Mouse (Mus musculus): ENCODE results near the gene Sorcs3. TPM values are rescaled to one million over a fixed set of nuclear protein-coding genes. Genes with fewer than 3 reads are reported as not detected.

Gene Sorcs3
- total and polyA plus RNA-seq, 2 experiments from 2014 or later, result 0.01 TPM; not detected in 1

GRCm38 (mm10) chr19:48413836-48414235, 208.0 kb downstream of the Sorcs3 start:
- peak; percentile 22 for DNase-seq (ENCODE audit: low spot score)
- no peak overlapping the region for H3K9ac ChIP-seq (replicated peaks; ENCODE audit: low read depth, low read length)

GRCm38 (mm10) chr19:48418356-48418755, 212.5 kb downstream of the Sorcs3 start:
- Histone ChIP-seq H3K4me1 (ENCODE audit: control insufficient read depth, insufficient read depth) (no peaks in the 10 kb centered on the region), H3K4me3 (ENCODE audit: low read depth, low read length) (no peak overlapping the region), H3K27ac (ENCODE audit: low read depth) (no peak overlapping the region), H3K4me2 (ENCODE audit: low read depth, low read length) (no peak overlapping the region), H3K9ac (replicated peaks; ENCODE audit: low read depth, low read length) (no peak overlapping the region), H3K36me3 (replicated peaks; ENCODE audit: control insufficient read depth, insufficient read depth, low read length) (no peaks in the 10 kb centered on the region), H3K9me3 (replicated peaks; ENCODE audit: control insufficient read depth, low read length) (no peaks in the 10 kb centered on the region), H3K27me3 (ENCODE audit: control insufficient read depth, insufficient read depth, low read length) (0 out of 2 replicates have a peak, but pooled peaks cover 4% of the 10 kb centered on the region)
- TF ChIP-seq EP300 (IDR thresholded peaks at IDR 0.05; ENCODE audit: low read depth), result no peak
- TF ChIP-seq CTCF (IDR thresholded peaks at IDR 0.05; ENCODE audit: low read depth), result no peak
- WGBS, result 34% methylated on average over 3 of the region's 3 CpGs
- no peak for DNase-seq (ENCODE audit: low spot score)
- ATAC-seq (ENCODE audit: insufficient read depth, low read depth), result no peak

More at GRCm38 (mm10) chr19:48413836-48414235, 208.0 kb downstream of the Sorcs3 start:
- WGBS, result 64% methylated on average over 2 of the region's 2 CpGs
- Histone ChIP-seq H3K4me3 (ENCODE audit: low read depth, low read length) (no peak overlapping the region), H3K36me3 (replicated peaks; ENCODE audit: control insufficient read depth, insufficient read depth, low read length) (no peaks in the 10 kb centered on the region), H3K4me2 (ENCODE audit: low read depth, low read length) (no peak overlapping the region), H3K4me1 (ENCODE audit: control insufficient read depth, insufficient read depth) (no peaks in the 10 kb centered on the region), H3K9me3 (replicated peaks; ENCODE audit: control insufficient read depth, low read length) (no peaks in the 10 kb centered on the region), H3K27ac (ENCODE audit: low read depth) (no peak overlapping the region), H3K27me3 (ENCODE audit: control insufficient read depth, insufficient read depth, low read length) (0 out of 2 replicates have a peak, but pooled peaks cover 4% of the 10 kb centered on the region)
- ATAC-seq (ENCODE audit: insufficient read depth, low read depth), result no peak
- TF ChIP-seq CTCF (IDR thresholded peaks at IDR 0.05; ENCODE audit: low read depth), result peak; percentile 60
- TF ChIP-seq EP300 (IDR thresholded peaks at IDR 0.05; ENCODE audit: low read depth), result no peak

- Histone ChIP-seq H3K4me3 (ENCODE audit: low read depth, low read length) (no peak overlapping the region), H3K9ac (replicated peaks; ENCODE audit: low read depth, low read length) (no peak overlapping the region), H3K27me3 (ENCODE audit: control insufficient read depth, insufficient read depth, low read length) (no peaks in the 10 kb centered on the region), H3K36me3 (replicated peaks; ENCODE audit: control insufficient read depth, insufficient read depth, low read length) (no peaks in the 10 kb centered on the region), H3K4me1 (ENCODE audit: control insufficient read depth, insufficient read depth) (no peaks in the 10 kb centered on the region), H3K4me2 (ENCODE audit: low read depth, low read length) (no peak overlapping the region), H3K27ac (ENCODE audit: low read depth) (no peak overlapping the region), H3K9me3 (replicated peaks; ENCODE audit: control insufficient read depth, low read length) (no peaks in the 10 kb centered on the region)
- no peak for DNase-seq (ENCODE audit: low spot score)
- 73% methylated on average over 4 of the region's 4 CpGs for WGBS
- no peak for ATAC-seq (ENCODE audit: insufficient read depth, low read depth)
- TF ChIP-seq CTCF (IDR thresholded peaks at IDR 0.05; ENCODE audit: low read depth) (no peak), EP300 (IDR thresholded peaks at IDR 0.05; ENCODE audit: low read depth) (no peak)
Observed at GRCm38 (mm10) chr19:48429263-48429662, 223.4 kb downstream of the Sorcs3 start.

DNA sequence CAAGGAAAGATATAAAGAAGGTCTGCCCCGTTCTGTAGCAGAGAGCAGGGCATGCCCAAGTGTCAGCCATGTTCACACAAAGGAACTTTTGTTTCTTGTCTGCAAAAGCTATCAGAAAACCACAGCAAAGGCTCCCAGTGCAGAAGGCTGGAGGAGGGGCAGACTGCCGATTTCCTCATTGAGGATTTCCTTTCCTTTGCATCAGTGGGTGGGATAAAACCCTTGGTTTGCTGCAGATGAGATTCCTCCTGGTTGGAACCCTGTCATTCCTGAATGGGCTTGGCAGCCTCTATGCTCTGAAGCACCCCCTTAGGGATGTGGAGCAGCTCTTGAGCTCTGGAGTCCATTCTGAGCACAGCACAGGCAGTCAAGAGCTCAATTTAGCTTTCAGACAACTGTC, 223.9 kb downstream of the Sorcs3 start:
- no peak for DNase-seq (ENCODE audit: low spot score)
- Histone ChIP-seq H3K4me2 (ENCODE audit: low read depth, low read length) (no peak overlapping the region), H3K4me1 (ENCODE audit: control insufficient read depth, insufficient read depth) (no peaks in the 10 kb centered on the region), H3K9me3 (replicated peaks; ENCODE audit: control insufficient read depth, low read length) (no peaks in the 10 kb centered on the region), H3K9ac (replicated peaks; ENCODE audit: low read depth, low read length) (no peak overlapping the region), H3K4me3 (ENCODE audit: low read depth, low read length) (no peak overlapping the region), H3K36me3 (replicated peaks; ENCODE audit: control insufficient read depth, insufficient read depth, low read length) (no peaks in the 10 kb centered on the region), H3K27me3 (ENCODE audit: control insufficient read depth, insufficient read depth, low read length) (no peaks in the 10 kb centered on the region), H3K27ac (ENCODE audit: low read depth) (no peak overlapping the region)
- WGBS, result 39% methylated on average over 2 of the region's 2 CpGs
- TF ChIP-seq EP300 (IDR thresholded peaks at IDR 0.05; ENCODE audit: low read depth) (no peak), CTCF (IDR thresholded peaks at IDR 0.05; ENCODE audit: low read depth) (no peak)
- ATAC-seq (ENCODE audit: insufficient read depth, low read depth), result no peak

DNA sequence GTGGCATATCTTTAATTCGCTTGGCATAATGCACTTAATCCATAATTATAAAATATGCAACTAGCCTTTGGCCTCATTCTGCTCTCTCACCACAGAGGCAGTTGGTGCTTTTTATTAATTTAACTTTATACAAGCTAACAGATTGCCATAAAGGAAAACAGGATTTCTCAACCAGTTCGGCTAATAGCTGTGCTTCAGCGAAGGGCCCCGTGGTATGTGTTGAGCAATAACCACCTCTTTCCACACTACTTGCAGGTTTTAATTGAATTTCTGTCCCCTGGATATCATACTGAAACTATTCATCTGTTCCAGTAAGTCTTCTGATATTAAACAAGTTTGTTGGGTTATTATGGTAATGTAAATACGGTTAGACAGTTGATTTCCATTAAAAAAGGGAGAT, 224.5 kb downstream of the Sorcs3 start:
- H3K4me3 ChIP-seq (ENCODE audit: low read depth, low read length), result no peak overlapping the region
- H3K27me3 ChIP-seq (ENCODE audit: control insufficient read depth, insufficient read depth, low read length), result no peaks in the 10 kb centered on the region
- no peak for ATAC-seq (ENCODE audit: insufficient read depth, low read depth)
- DNase-seq (ENCODE audit: low spot score), result no peak
- no peak overlapping the region for H3K27ac ChIP-seq (ENCODE audit: low read depth)
- no peaks in the 10 kb centered on the region for H3K36me3 ChIP-seq (replicated peaks; ENCODE audit: control insufficient read depth, insufficient read depth, low read length)
- H3K4me1 ChIP-seq (ENCODE audit: control insufficient read depth, insufficient read depth), result no peaks in the 10 kb centered on the region
- no peak for TF ChIP-seq EP300 (IDR thresholded peaks at IDR 0.05; ENCODE audit: low read depth)
- no peak for TF ChIP-seq CTCF (IDR thresholded peaks at IDR 0.05; ENCODE audit: low read depth)
- H3K9ac ChIP-seq (replicated peaks; ENCODE audit: low read depth, low read length), result no peak overlapping the region
- H3K9me3 ChIP-seq (replicated peaks; ENCODE audit: control insufficient read depth, low read length), result no peaks in the 10 kb centered on the region
- H3K4me2 ChIP-seq (ENCODE audit: low read depth, low read length), result no peak overlapping the region
- 88% methylated on average over 5 of the region's 5 CpGs for WGBS

DNA sequence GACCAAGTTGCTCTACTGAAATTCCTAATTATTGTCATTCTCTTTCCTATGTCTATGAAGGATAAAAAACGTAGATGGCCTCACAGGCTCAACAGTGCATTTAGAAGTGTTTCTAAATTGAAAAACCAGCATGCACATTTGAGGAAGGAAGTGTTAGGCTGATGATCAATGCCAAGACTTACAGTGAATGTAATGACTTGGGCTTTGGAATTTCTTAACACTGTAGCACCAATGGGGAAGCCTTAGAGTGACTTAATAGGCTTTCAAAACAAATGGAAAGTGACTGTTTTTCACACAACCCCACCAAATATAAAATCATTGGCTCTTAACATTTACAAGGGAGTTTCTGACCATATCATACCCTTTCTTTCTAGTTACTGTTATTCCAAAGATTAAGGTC, 232.6 kb downstream of the Sorcs3 start:
- no peaks in the 10 kb centered on the region for H3K27me3 ChIP-seq (ENCODE audit: control insufficient read depth, insufficient read depth, low read length)
- H3K9me3 ChIP-seq (replicated peaks; ENCODE audit: control insufficient read depth, low read length), result no peaks in the 10 kb centered on the region
- H3K9ac ChIP-seq (replicated peaks; ENCODE audit: low read depth, low read length), result no peak overlapping the region
- no peak overlapping the region for H3K27ac ChIP-seq (ENCODE audit: low read depth)
- 79% methylated on average over 1 of the region's 1 CpGs for WGBS
- H3K4me1 ChIP-seq (ENCODE audit: control insufficient read depth, insufficient read depth), result no peaks in the 10 kb centered on the region
- ATAC-seq (ENCODE audit: insufficient read depth, low read depth), result no peak
- H3K36me3 ChIP-seq (replicated peaks; ENCODE audit: control insufficient read depth, insufficient read depth, low read length), result no peaks in the 10 kb centered on the region
- no peak for DNase-seq (ENCODE audit: low spot score)
- H3K4me3 ChIP-seq (ENCODE audit: low read depth, low read length), result no peak overlapping the region
- H3K4me2 ChIP-seq (ENCODE audit: low read depth, low read length), result no peak overlapping the region
- TF ChIP-seq EP300 (IDR thresholded peaks at IDR 0.05; ENCODE audit: low read depth) (no peak), CTCF (IDR thresholded peaks at IDR 0.05; ENCODE audit: low read depth) (no peak)

All from heart, postnatal 0 days (tissue).